Mouse (Mus musculus): Measurements from ENCODE around the gene 2010003K11Rik. TPM values are rescaled to one million over a fixed set of nuclear protein-coding genes. Genes with fewer than 3 reads are reported as not detected.

2010003K11Rik gene
- total and polyA plus RNA-seq, 2 experiments from 2014 or later: not detected

- Histone ChIP-seq H3K4me1 (ENCODE audit: insufficient read depth) (no peaks in the 10 kb centered on the region), H3K4me2 (ENCODE audit: low read depth) (no peak overlapping the region), H3K9ac (no peak overlapping the region), H3K9me3 (ENCODE audit: low read length) (no peaks in the 10 kb centered on the region), H3K4me3 (ENCODE audit: low read depth, low read length) (no peak overlapping the region), H3K36me3 (ENCODE audit: insufficient read depth) (no peaks in the 10 kb centered on the region), H3K27ac (ENCODE audit: low read depth, low read length) (no peak overlapping the region), H3K27me3 (ENCODE audit: insufficient read depth, low read length) (no peaks in the 10 kb centered on the region)
- 64% methylated on average over 2 of the region's 2 CpGs for WGBS
- no peak for ATAC-seq
- no peak for TF ChIP-seq CTCF (IDR thresholded peaks at IDR 0.05; ENCODE audit: low read depth)
- DNase-seq: no peak
Observed at GRCm38 (mm10) chr19:4487877-4488276, 10.5 kb downstream of the 2010003K11Rik start.

GRCm38 (mm10) chr19:4485006-4485405, 13.4 kb downstream of the 2010003K11Rik start:
- ATAC-seq (no peak), DNase-seq (no peak)
- WGBS: 59% methylated on average over 5 of the region's 5 CpGs
- Histone ChIP-seq H3K27me3 (ENCODE audit: insufficient read depth, low read length) (no peaks in the 10 kb centered on the region), H3K27ac (ENCODE audit: low read depth, low read length) (no peak overlapping the region), H3K36me3 (ENCODE audit: insufficient read depth) (no peaks in the 10 kb centered on the region), H3K9ac (no peak overlapping the region), H3K4me3 (ENCODE audit: low read depth, low read length) (no peak overlapping the region), H3K4me1 (ENCODE audit: insufficient read depth) (no peaks in the 10 kb centered on the region), H3K9me3 (ENCODE audit: low read length) (no peaks in the 10 kb centered on the region), H3K4me2 (ENCODE audit: low read depth) (no peak overlapping the region)
- no peak for TF ChIP-seq CTCF (IDR thresholded peaks at IDR 0.05; ENCODE audit: low read depth)

- no peaks in the 10 kb centered on the region for H3K36me3 ChIP-seq (ENCODE audit: insufficient read depth)
- H3K9me3 ChIP-seq (ENCODE audit: low read length): no peaks in the 10 kb centered on the region
- H3K27me3 ChIP-seq (ENCODE audit: insufficient read depth, low read length): peaks cover 6% of the 10 kb centered on the region
- H3K27ac ChIP-seq (ENCODE audit: low read depth, low read length): no peak overlapping the region
- no peak overlapping the region for H3K4me3 ChIP-seq (ENCODE audit: low read depth, low read length)
- WGBS: 85% methylated on average over 3 of the region's 3 CpGs
- no peak overlapping the region for H3K9ac ChIP-seq
- no peak overlapping the region for H3K4me2 ChIP-seq (ENCODE audit: low read depth)
- ATAC-seq (no peak), DNase-seq (no peak)
- no peak for TF ChIP-seq CTCF (IDR thresholded peaks at IDR 0.05; ENCODE audit: low read depth)
- no peaks in the 10 kb centered on the region for H3K4me1 ChIP-seq (ENCODE audit: insufficient read depth)
Observed at GRCm38 (mm10) chr19:4482111-4482859, 16.1 kb downstream of the 2010003K11Rik start.

GRCm38 (mm10) chr19:4481326-4481725, 17.1 kb downstream of the 2010003K11Rik start:
- Histone ChIP-seq H3K4me1 (ENCODE audit: insufficient read depth) (no peaks in the 10 kb centered on the region), H3K36me3 (ENCODE audit: insufficient read depth) (no peaks in the 10 kb centered on the region), H3K9ac (no peak overlapping the region), H3K27me3 (ENCODE audit: insufficient read depth, low read length) (peaks cover 6% of the 10 kb centered on the region), H3K4me2 (ENCODE audit: low read depth) (no peak overlapping the region), H3K27ac (ENCODE audit: low read depth, low read length) (no peak overlapping the region), H3K9me3 (ENCODE audit: low read length) (no peaks in the 10 kb centered on the region), H3K4me3 (ENCODE audit: low read depth, low read length) (no peak overlapping the region)
- DNase-seq (no peak), ATAC-seq (no peak)
- TF ChIP-seq CTCF (IDR thresholded peaks at IDR 0.05; ENCODE audit: low read depth): no peak
- 61% methylated on average over 4 of the region's 4 CpGs for WGBS

- Histone ChIP-seq H3K27me3 (ENCODE audit: insufficient read depth, low read length) (peaks cover 6% of the 10 kb centered on the region), H3K4me3 (ENCODE audit: low read depth, low read length) (no peak overlapping the region), H3K36me3 (ENCODE audit: insufficient read depth) (no peaks in the 10 kb centered on the region), H3K9ac (no peak overlapping the region), H3K9me3 (ENCODE audit: low read length) (no peaks in the 10 kb centered on the region), H3K4me1 (ENCODE audit: insufficient read depth) (no peaks in the 10 kb centered on the region), H3K27ac (ENCODE audit: low read depth, low read length) (no peak overlapping the region), H3K4me2 (ENCODE audit: low read depth) (no peak overlapping the region)
- ATAC-seq: no peak
- WGBS: 82% methylated on average over 2 of the region's 2 CpGs
- no peak for TF ChIP-seq CTCF (IDR thresholded peaks at IDR 0.05; ENCODE audit: low read depth)
- DNase-seq: no peak
Observed at GRCm38 (mm10) chr19:4480041-4480440, 18.3 kb downstream of the 2010003K11Rik start.

- WGBS: 52% methylated on average over 1 of the region's 1 CpGs
Observed at GRCm38 (mm10) chr19:4478190-4478516, 20.2 kb downstream of the 2010003K11Rik start.

GRCm38 (mm10) chr19:4477345-4478189, 20.8 kb downstream of the 2010003K11Rik start, which contains the start of gene Syt12:
Gene Syt12 (minus strand): TSS chr19:4477447.
- no peak for ATAC-seq

More at GRCm38 (mm10) chr19:4478190-4478516, 20.2 kb downstream of the 2010003K11Rik start:
- peaks cover 6% of the 10 kb centered on the region for H3K27me3 ChIP-seq (ENCODE audit: insufficient read depth, low read length)
- H3K4me2 ChIP-seq (ENCODE audit: low read depth): no peak overlapping the region
- no peak overlapping the region for H3K4me3 ChIP-seq (ENCODE audit: low read depth, low read length)
- H3K27ac ChIP-seq (ENCODE audit: low read depth, low read length): no peak overlapping the region
- no peak for ATAC-seq
- H3K9me3 ChIP-seq (ENCODE audit: low read length): no peaks in the 10 kb centered on the region
- no peaks in the 10 kb centered on the region for H3K4me1 ChIP-seq (ENCODE audit: insufficient read depth)
- no peaks in the 10 kb centered on the region for H3K36me3 ChIP-seq (ENCODE audit: insufficient read depth)
- peak; percentile 36; the same call in 1 of the 2 replicates for TF ChIP-seq CTCF (IDR thresholded peaks at IDR 0.05; ENCODE audit: low read depth)
- DNase-seq: no peak
- H3K9ac ChIP-seq: no peak overlapping the region

More at GRCm38 (mm10) chr19:4477345-4478189, 20.8 kb downstream of the 2010003K11Rik start, which contains the start of gene Syt12:
- Histone ChIP-seq H3K4me1 (ENCODE audit: insufficient read depth) (no peaks in the 10 kb centered on the region), H3K4me3 (ENCODE audit: low read depth, low read length) (peak within 1 kb of the TSS; percentile 52), H3K27ac (ENCODE audit: low read depth, low read length) (no peak within 1 kb of the TSS), H3K4me2 (ENCODE audit: low read depth) (peak within 1 kb of the TSS; percentile 96), H3K9ac (peak within 1 kb of the TSS; percentile 54), H3K36me3 (ENCODE audit: insufficient read depth) (no peaks in the 10 kb centered on the region), H3K27me3 (ENCODE audit: insufficient read depth, low read length) (peaks cover 6% of the 10 kb centered on the region), H3K9me3 (ENCODE audit: low read length) (no peaks in the 10 kb centered on the region)
- no peak for TF ChIP-seq CTCF (IDR thresholded peaks at IDR 0.05; ENCODE audit: low read depth)
- no peak for DNase-seq
- 36% methylated on average over 21 of the region's 21 CpGs for WGBS

Data from forebrain, postnatal 0 days (tissue).